Mouse (Mus musculus) megakaryocyte, embryonic 14.5 days (primary cell): Measurements from ENCODE around the gene Tnnt3.

Experiments used
- FLI1 ChIP-seq: IDR thresholded peaks from 2 replicates; pipeline ENCODE4 v1.6.1; 2012; ENCODE audit warnings: low read length, inconsistent platforms, mixed read lengths
- GATA1 ChIP-seq: IDR thresholded peaks from 3 replicates; pipeline ENCODE4 v1.6.1; 2012; ENCODE audit warnings: mixed read lengths, low read length, inconsistent platforms, borderline replicate concordance

DNA sequence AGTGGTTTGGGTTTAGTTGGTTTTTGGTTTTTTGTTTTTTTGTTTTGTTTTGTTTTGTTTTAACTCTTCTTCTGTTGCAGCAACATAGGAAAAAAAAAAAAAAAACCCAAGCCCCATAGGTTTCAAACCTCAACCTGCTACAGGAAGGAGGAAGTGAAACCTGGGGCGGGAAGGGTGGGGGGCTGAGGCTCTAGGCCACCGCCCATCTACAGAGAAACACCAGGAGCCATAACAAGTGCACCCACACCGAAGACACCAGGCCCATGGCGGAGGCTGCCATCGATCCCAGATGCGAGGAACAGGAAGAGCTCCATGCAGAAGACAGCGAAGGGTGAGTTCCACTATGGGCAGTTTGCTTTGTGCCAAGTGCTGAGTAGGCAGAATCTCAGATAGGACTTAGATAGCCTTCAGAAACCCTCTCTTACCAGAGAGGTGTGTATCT, 38.0 kb upstream of the Tnnt3 start, which contains the start of gene Lsp1:
- no peak for TF ChIP-seq FLI1
- TF ChIP-seq GATA1 = no peak
